Mouse (Mus musculus): Measurements from ENCODE around the gene Ociad2.

Ociad2 gene

GRCm38 (mm10) chr5:73295916-73296315, 44.9 kb downstream of the Ociad2 start:
- no peak for DNase-seq

GRCm38 (mm10) chr5:73295016-73295415, 45.8 kb downstream of the Ociad2 start:
- no peak for DNase-seq

- DNase-seq = no peak
Observed at GRCm38 (mm10) chr5:73293458-73293827, 47.4 kb downstream of the Ociad2 start.

- peak; percentile 96 for DNase-seq
Observed at GRCm38 (mm10) chr5:73292502-73293457, 48.0 kb downstream of the Ociad2 start, which contains the start of gene Ociad1. Gene Ociad1 (plus strand): TSS chr5:73292784.

- no peak for DNase-seq
Observed at GRCm38 (mm10) chr5:73289900-73290299, 50.9 kb downstream of the Ociad2 start.

- peak; percentile 1 for DNase-seq
Observed at GRCm38 (mm10) chr5:73286603-73287002, 54.2 kb downstream of the Ociad2 start.

GRCm38 (mm10) chr5:73285470-73285978, 55.3 kb downstream of the Ociad2 start:
- DNase-seq = peak; percentile 1

- no peak for DNase-seq
Observed at GRCm38 (mm10) chr5:73284046-73284445, 56.8 kb downstream of the Ociad2 start.

- DNase-seq = no peak
Observed at GRCm38 (mm10) chr5:73280567-73280850, 60.3 kb downstream of the Ociad2 start.

GRCm38 (mm10) chr5:73279732-73280566, 60.9 kb downstream of the Ociad2 start:
- no peak for DNase-seq

- DNase-seq = no peak
Observed at GRCm38 (mm10) chr5:73279190-73279589, 61.6 kb downstream of the Ociad2 start.

GRCm38 (mm10) chr5:73274941-73275340, 65.9 kb downstream of the Ociad2 start:
- DNase-seq = no peak

- no peak for DNase-seq
Observed at GRCm38 (mm10) chr5:73273171-73273570, 67.7 kb downstream of the Ociad2 start.
